Mouse (Mus musculus) cerebellum, adult 2 months (tissue): Measurements from ENCODE around the gene Ppif.

Source experiments
- CTCF ChIP-seq: fragments of 200-500 bp; IDR thresholded peaks from 2 replicates; pipeline ENCODE4 v1.5.1; 2011; ENCODE audit warnings: low read depth, mild to moderate bottlenecking, control low read depth, low read length, moderate library complexity, borderline replicate concordance; ENCODE audit not compliant: insufficient read depth
- POLR2A ChIP-seq: fragments of 200-500 bp; IDR thresholded peaks from 2 replicates; pipeline ENCODE4 v1.6.1; 2011; ENCODE audit warnings: low read length, control low read depth, borderline replicate concordance; ENCODE audit not compliant: insufficient read depth

DNA sequence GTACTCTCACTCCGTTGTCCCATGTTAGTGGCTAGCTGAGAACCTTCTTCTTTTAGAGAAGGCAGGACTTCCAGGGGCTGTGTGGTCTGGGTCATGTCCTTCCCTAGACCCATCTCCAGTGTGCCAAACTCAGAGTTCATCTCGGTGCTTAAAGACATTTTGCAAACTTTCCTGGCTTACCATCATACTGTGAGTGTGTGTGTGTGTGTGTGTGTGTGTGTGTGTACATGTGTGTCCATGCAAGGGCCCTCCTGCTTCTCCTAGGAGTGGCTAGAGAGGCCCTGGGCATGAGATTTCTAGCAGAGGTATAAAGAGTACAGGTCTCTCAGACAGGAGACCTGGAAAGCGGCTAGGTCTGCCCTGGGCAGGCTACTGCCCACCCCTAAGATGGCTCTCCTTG, 42.2 kb downstream of the Ppif start:
- TF ChIP-seq POLR2A (no peak), CTCF (no peak)
